Mouse (Mus musculus): Measurements from ENCODE around the gene Aldh5a1.
"Not testable (repeated sequence)": the region's sequence is repeated elsewhere in the genome, so short reads cannot be mapped to it uniquely, and the experiment has no call there.

Aldh5a1 gene

DNA sequence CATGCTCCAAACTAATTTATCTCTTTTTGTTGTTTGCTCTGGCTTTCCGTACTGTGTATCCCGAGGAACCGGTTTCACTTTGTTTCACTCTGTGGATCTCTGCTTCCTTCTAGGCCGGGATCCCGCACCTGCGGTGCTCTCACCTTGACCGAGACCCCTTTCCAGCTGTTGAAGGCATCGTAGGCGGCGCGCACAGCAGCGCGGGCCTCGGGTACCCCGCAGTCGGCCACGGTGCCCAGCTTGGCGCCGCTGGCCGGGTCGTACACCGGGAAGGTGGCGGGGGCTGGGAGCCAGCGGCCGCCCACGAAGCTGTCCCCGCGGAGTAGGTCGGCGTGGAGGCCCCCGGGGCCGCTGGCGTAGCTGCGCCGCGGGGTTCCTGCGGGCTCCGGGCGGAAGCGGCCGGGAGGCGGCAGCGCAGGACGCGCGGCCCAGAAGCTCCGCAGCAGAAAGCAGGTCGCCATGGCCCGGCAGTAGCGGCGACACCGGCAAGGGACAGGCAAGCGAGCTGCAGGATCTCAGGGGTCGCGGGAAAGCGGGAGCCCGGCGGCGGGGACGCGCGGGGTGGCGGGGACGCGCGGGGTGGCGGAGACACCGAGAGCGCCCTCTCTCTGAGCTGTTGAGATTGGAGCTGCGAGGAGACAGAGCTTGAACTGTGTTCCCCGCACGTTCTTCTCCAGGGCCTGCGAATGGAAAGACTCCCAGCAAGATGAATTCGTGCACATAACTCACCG, at the start of gene Aldh5a1:
TSS of gene Aldh5a1 (minus strand) at position 554 of the 731 bp plus-strand sequence.
- DNase-seq (ENCODE audit: low spot score), result no peak

GRCm38 (mm10) chr13:24985435-24985834, 48.0 kb upstream of the Aldh5a1 start:
- DNase-seq (ENCODE audit: low spot score), result no peak

GRCm38 (mm10) chr13:24981031-24981430, 43.6 kb upstream of the Aldh5a1 start:
- no peak for DNase-seq (ENCODE audit: low spot score)

DNA sequence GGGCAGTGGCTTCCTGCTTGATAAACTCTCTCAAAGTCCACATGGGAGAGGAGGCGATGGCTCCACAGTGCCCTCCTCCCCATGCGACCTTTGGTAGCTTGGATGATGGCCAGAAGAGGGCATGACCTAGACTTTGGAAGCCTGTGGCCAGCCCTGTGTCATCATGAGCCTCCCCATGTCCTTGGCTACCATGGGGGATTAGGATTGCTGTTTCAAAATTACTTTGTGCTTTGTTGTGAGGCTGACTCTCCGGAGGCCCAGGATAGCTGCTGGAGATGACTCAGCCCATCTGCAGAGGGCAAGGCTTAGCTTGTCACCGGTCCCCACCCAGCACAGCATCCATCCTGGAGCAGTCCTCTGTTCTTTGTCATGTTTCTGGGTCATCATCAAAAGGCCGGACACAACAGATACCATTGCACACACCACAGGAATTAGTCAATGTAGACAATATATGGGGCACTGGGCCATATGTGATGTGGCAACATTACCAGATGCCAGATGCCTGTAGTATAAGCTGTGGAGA, 40.4 kb upstream of the Aldh5a1 start:
- DNase-seq (ENCODE audit: low spot score), result no peak

DNA sequence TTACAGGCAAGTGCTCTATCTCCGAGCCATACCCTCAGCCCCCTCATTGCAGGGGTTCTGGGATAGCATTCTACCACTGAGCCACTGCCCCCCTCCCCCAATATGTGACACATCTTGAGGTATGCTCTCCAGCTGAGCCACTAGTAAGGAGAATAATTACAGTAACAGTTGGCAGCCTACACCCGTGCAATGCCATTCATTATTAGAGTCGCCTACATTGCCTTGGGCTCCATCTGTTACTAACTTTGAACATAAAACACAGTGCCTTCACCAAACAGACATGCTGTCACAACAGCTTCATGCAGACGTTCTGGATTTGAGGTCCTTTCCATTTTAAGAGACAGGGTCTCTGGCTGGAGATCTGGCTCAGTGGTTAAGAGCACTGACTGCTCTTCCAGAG, 38.9 kb upstream of the Aldh5a1 start:
- no peak for DNase-seq (ENCODE audit: low spot score)

DNA sequence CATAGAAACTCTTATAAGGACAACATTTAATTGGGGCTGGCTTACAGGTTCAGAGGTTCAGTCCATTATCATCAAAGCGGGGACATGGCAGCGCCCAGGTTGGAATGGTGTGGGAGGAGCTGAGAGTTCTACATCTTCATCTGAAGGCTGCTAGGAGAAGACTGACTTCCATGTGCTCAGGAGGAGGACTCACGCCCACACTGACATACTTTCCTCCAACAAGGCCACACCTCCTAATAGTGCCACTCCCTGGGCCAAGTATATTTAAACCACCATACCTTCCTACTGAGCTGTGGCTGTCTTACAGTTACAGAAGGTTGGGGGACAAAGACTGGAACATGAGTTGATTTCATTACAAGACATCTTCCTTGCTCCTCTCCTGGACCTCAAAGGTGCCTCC, 34.3 kb upstream of the Aldh5a1 start:
- DNase-seq (ENCODE audit: low spot score), result not testable (repeated sequence)

GRCm38 (mm10) chr13:24965846-24966201, 28.4 kb upstream of the Aldh5a1 start:
- no peak for DNase-seq (ENCODE audit: low spot score)

DNA sequence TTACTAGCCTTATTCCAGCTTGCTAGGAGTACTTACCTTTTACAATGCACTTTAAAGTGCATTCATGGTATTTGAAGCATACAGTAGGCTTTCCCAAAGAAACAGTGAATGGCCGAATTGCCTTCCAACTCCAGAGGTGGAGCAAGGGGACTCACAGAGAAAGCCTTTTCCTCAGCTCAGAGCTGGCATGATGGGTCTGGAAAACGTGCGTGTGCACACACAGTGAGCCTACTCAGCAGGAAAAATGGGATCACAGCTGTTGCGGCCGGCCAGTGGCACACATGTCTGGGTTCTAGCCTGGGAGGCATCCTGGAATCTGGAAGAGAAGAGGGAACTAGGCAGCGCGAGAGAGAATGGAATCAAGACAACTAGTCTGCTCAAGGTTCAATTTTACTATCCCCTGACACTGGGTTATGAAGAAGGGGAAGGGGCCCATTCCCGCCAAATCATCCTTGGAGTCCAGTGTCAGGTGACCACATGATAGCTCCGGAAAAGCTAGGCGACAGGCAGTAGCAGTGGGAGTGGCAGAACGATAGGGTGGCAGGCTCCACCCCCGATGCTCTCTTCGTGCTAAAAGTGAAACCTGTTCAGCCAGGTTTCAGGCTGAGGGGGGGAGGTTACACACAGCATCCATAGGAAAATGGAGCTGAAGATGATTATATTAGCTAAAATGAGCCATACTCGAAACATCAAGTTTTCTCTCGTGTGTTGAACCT, 27.8 kb upstream of the Aldh5a1 start:
- peak; percentile 16 for DNase-seq (ENCODE audit: low spot score)

GRCm38 (mm10) chr13:24962119-24962518, 24.7 kb upstream of the Aldh5a1 start:
- DNase-seq (ENCODE audit: low spot score), result no peak

- DNase-seq (ENCODE audit: low spot score), result no peak
Measured at GRCm38 (mm10) chr13:24960084-24960483, 22.6 kb upstream of the Aldh5a1 start.

GRCm38 (mm10) chr13:24958671-24959070, 21.2 kb upstream of the Aldh5a1 start:
- DNase-seq (ENCODE audit: low spot score), result no peak

DNA sequence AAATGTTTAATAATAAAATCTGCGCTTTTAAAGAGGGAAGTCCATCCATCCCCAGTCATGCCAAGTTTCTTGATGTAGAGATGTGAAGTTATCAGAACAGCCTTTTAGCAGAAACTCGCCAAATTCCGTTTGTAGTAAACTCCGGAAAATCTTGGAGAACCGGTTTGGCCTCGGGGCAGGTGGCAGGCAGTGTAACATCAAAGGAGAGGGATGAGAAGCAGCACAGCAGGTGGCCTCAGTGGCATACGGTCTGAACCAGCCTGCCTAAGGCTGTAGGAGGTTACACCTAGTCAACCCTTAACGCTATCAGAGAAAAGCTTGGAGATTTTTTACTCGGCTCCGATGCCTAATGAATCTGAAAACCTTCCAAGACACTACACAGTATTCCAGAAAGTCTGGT, 18.0 kb upstream of the Aldh5a1 start:
- no peak for DNase-seq (ENCODE audit: low spot score)

- no peak for DNase-seq (ENCODE audit: low spot score)
Measured at GRCm38 (mm10) chr13:24955091-24955490, 17.6 kb upstream of the Aldh5a1 start.

DNA sequence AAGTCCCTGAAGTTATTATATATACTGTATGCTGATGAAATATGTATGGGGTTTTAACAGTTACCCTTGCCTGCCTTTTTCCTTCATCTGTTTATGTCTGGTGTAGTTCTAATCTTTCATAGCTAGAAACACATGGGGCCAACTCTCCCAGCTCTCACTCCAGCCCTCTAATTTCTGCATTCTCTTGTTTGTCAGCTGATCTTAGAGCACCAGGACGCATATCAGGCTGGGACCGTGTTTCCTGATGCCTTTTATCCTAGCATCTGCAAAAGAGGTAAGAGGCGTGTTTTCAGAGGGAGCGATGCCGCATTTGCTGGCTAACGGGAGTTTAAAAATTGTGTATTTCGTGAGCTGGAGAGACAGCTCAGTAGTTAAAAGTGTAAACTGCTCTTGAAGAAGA, 15.2 kb upstream of the Aldh5a1 start:
- DNase-seq (ENCODE audit: low spot score), result no peak

GRCm38 (mm10) chr13:24948870-24949269, 11.4 kb upstream of the Aldh5a1 start:
- DNase-seq (ENCODE audit: low spot score), result no peak

- no peak for DNase-seq (ENCODE audit: low spot score)
Measured at GRCm38 (mm10) chr13:24947158-24947557, 9.7 kb upstream of the Aldh5a1 start.

DNA sequence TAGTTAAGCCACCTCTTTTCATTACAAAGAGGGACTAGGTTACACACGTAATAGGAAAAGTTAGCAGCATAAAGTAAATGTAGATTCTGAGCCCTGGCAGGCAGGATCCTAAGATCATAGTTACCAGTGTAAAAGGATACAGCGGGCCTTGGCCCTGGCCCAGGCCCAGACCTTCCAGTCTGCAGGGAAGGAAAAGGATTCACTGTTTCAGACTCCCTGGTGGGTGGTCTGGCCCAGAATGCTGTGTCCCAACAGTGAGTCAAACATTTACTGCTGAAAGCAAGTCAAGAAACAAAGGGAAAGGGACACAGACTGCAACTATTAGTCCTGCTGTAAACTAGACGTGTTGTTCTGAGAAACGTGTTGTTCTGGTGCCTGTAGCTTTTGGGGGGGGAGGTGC, 8.1 kb upstream of the Aldh5a1 start:
- no peak for DNase-seq (ENCODE audit: low spot score)

- DNase-seq (ENCODE audit: low spot score), result no peak
Measured at GRCm38 (mm10) chr13:24943303-24943702, 5.8 kb upstream of the Aldh5a1 start.

GRCm38 (mm10) chr13:24942512-24943282, 5.2 kb upstream of the Aldh5a1 start, which contains the start of gene Gpld1:
Gene Gpld1, plus strand, starts transcription at chr13:24943152.
- no peak for DNase-seq (ENCODE audit: low spot score)

DNA sequence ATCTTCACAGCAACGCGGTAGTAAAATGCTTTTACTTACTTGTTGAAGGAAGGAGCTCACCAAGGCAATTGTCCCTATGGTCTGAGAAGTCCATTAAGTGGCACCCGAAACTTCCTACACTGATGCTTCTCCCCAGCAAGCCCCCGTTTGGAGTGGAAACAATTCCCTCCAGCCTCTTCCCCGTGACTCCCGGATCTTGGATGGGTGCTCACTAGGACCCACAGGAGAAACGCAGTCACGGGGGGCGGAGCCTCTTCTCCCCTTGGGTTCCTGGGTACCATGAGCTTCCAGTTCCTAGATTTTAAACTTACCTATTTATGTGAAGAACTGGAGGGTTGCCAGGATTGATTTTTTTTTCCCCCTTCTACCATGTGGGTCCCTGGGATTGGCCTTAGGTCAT, 2.0 kb upstream of the Aldh5a1 start:
- DNase-seq (ENCODE audit: low spot score), result no peak

DNA sequence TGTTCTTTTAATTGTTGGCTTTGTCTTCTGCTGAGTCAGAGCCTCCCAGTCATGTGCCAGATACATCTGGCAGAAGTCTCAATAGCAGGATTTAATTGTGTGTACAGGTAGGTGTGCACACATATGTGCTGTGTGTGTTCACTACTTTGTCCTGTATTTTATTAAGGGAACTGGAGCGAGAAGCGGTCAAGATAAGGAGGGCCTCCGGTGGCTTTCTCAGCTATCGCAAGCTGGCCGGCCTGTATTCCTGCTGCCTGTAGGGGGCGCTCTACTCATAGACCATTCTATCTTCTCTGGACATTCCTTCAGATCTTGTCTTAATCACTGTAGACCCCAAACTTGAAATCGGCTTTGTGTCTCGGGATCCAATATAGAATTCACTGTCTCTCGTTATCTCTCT, 1.2 kb upstream of the Aldh5a1 start:
- DNase-seq (ENCODE audit: low spot score), result peak; percentile 48

DNA sequence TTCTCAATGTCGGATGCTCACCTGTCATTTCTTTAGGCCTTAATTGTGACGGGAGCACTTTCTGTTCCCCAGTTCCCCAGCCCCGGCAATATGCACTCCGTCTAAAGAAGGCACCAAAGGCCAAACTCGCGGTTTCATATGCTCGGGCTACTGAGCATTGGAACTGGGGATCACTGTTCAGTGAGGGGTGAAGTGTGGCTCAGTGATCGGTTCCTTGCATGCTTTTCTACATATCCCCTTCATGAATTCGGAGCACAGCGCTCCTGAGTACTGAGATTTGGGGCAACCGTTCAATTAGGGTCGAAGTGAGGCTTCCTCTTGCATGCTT, 342 bp upstream of the Aldh5a1 start:
- no peak for DNase-seq (ENCODE audit: low spot score)

GRCm38 (mm10) chr13:24936772-24937107, 721 bp downstream of the Aldh5a1 start:
- no peak for DNase-seq (ENCODE audit: low spot score)
